In genomic region chr12:33314924-33315643, GRCm38 (mm10) we compare ENCODE assay signal across 9 mouse cellular contexts.
DNase-seq lines count a peak whose midpoint lies in the region; ATAC-seq lines count a peak whose summit lies in the region.
"Had no signal": no experiment of that assay in that cellular context is flagged by ENCODE, and none has a peak within 500 bp of the region (broad histone marks: within the 10 kb centered on the region; RNA-seq: fewer than 3 reads in every experiment).

No protein-coding gene starts in this region.

- 80% methylated on average over 16 of the region's 16 CpGs for WGBS in kidney, embryonic 15.5 days
- 66% methylated on average over 16 of the region's 16 CpGs for WGBS in heart, embryonic 14.5 days
- 11% methylated on average over 16 of the region's 16 CpGs for WGBS in liver, embryonic 15.5 days (ENCODE audit: insufficient replicate concordance)

- no peak overlapping the region for H3K9ac ChIP-seq in kidney, embryonic 15.5 days
- H3K9ac ChIP-seq in heart, embryonic 14.5 days (ENCODE audit: low read length): no peak overlapping the region
- peak overlapping the region; percentile 66 for H3K9ac ChIP-seq in liver, embryonic 15.5 days

- peaks cover 14% of the 10 kb centered on the region for H3K4me1 ChIP-seq in kidney, embryonic 15.5 days
- peaks cover 22 to 26% of the 10 kb centered on the region in 2 experiments for H3K4me1 ChIP-seq in heart, embryonic 14.5 days (ENCODE audit: control insufficient read depth in 2 of 2, insufficient read depth in 2 of 2, low read length in 2 of 2)
- peaks cover 83% of the 10 kb centered on the region for H3K4me1 ChIP-seq in liver, embryonic 15.5 days (replicated peaks)

- H3K9me3 ChIP-seq in kidney, embryonic 15.5 days (replicated peaks): no peaks in the 10 kb centered on the region
- H3K9me3 ChIP-seq in heart, embryonic 14.5 days (ENCODE audit: control insufficient read depth, low read length): no peaks in the 10 kb centered on the region
- H3K9me3 ChIP-seq in liver, embryonic 15.5 days (replicated peaks): no peaks in the 10 kb centered on the region
- H3K9me3 ChIP-seq: hindbrain, embryonic 15.5 days had no signal

- no peak for ATAC-seq in kidney, embryonic 15.5 days (replicated peaks; ENCODE audit: low FRiP score)
- ATAC-seq in heart, embryonic 14.5 days (ENCODE audit: insufficient number of reproducible peaks, insufficient read depth, low FRiP score, low read depth): no peak
- peak; percentile 68 for ATAC-seq in liver, embryonic 15.5 days (ENCODE audit: insufficient read depth)

- no peaks in the 10 kb centered on the region for H3K36me3 ChIP-seq in kidney, embryonic 15.5 days
- no peaks in the 10 kb centered on the region for H3K36me3 ChIP-seq in heart, embryonic 14.5 days (ENCODE audit: control insufficient read depth, insufficient read depth, low read length)
- H3K36me3 ChIP-seq in liver, embryonic 15.5 days (replicated peaks): peaks cover 8% of the 10 kb centered on the region; the same call in 1 of the 2 replicates
- H3K36me3 ChIP-seq: hindbrain, embryonic 15.5 days had no signal

- DNase-seq in kidney, adult 11 months: peak; percentile 56
- DNase-seq in spleen, postnatal 10 days (ENCODE audit: low spot score in 2 of 2): peak; percentile 71 to 79
- DNase-seq in cerebellum, adult 18-20 months: no peak
- no peak for DNase-seq in embryo, embryonic 9.5 days (ENCODE audit: extremely low spot score)
- no peak for DNase-seq in urinary bladder, postnatal 14 days (ENCODE audit: low spot score)

- H3K4me3 ChIP-seq in kidney, embryonic 15.5 days (replicated peaks): no peak overlapping the region
- no peak overlapping the region for H3K4me3 ChIP-seq in heart, embryonic 14.5 days (ENCODE audit: control insufficient read depth in 1 of 2, insufficient read depth in 1 of 2, low read depth in 1 of 2, low read length in 2 of 2)
- H3K4me3 ChIP-seq in liver, embryonic 15.5 days (replicated peaks): peak overlapping the region; percentile 61
- H3K4me3 ChIP-seq: hindbrain, embryonic 15.5 days had no signal

- no peak overlapping the region for H3K4me2 ChIP-seq in kidney, embryonic 15.5 days
- peak overlapping the region; percentile 63 for H3K4me2 ChIP-seq in heart, embryonic 14.5 days (ENCODE audit: low read length)
- H3K4me2 ChIP-seq in liver, embryonic 15.5 days: peak overlapping the region; percentile 77

- H3K27ac ChIP-seq in kidney, embryonic 15.5 days: no peak overlapping the region
- no peak overlapping the region for H3K27ac ChIP-seq in heart, embryonic 14.5 days (replicated peaks in 1 of 2; ENCODE audit: control insufficient read depth in 1 of 2, insufficient read depth in 1 of 2, low read depth in 2 of 2, low read length in 2 of 2)
- H3K27ac ChIP-seq in liver, embryonic 15.5 days (replicated peaks): peak overlapping the region; percentile 90

- no peaks in the 10 kb centered on the region for H3K27me3 ChIP-seq in kidney, embryonic 15.5 days
- no peaks in the 10 kb centered on the region; the same call in 1 of the 2 replicates for H3K27me3 ChIP-seq in heart, embryonic 14.5 days (ENCODE audit: control insufficient read depth, insufficient read depth, low read length)
- H3K27me3 ChIP-seq in liver, embryonic 15.5 days: no peaks in the 10 kb centered on the region
- H3K27me3 ChIP-seq: hindbrain, embryonic 15.5 days had no signal

Comparison
In these comparisons a context has a peak if more than half of its experiments do, and no peak if none do; other contexts are left out.
1. DNase-seq: peak in kidney, adult 11 months (single experiment) and spleen, postnatal 10 days (2 of 2); none in cerebellum, adult 18-20 months (0 of 2), embryo, embryonic 9.5 days (single experiment) and urinary bladder, postnatal 14 days (single experiment).